Mouse (Mus musculus) embryonic fibroblast, embryonic 13.5 days (primary cell): Measurements from ENCODE around the gene Rassf8.

Experiments
- CTCF ChIP-seq: IDR thresholded peaks from 2 replicates; pipeline ENCODE4 v1.5.1; 2011; ENCODE audit warnings: mild to moderate bottlenecking, control low read depth, low read length, moderate library complexity, borderline replicate concordance; ENCODE audit not compliant: insufficient read depth
- POLR2A ChIP-seq: IDR thresholded peaks from 2 replicates; pipeline ENCODE4 v1.6.1; 2011; ENCODE audit warnings: low read depth, mild to moderate bottlenecking, control low read depth, low read length, moderate library complexity

DNA sequence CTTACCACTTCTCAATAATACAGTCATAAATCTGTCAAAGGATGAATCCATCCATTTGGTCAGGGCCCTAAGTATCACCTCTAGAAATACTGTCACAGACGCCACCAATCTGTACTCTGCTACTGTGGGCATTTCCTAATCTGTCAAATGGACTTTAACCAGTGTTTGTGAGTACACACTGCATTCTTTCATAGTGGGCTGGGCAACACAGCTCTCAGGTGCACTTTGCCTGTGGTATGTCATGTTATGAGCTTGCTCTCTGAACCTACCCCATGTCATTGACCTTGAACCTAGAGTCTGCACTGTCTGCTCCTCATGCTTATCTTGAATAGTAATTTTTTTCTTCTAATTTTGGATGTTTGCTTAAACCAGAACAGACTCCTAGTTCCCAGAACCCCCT is 64.6 kb downstream of the Rassf8 start:
- TF ChIP-seq CTCF = no peak
- no peak for TF ChIP-seq POLR2A
